In genomic region chr11:101226065-101226701, GRCm38 (mm10) we compare ENCODE assay signal across 8 mouse cellular contexts. TPM values are rescaled to one million over a fixed set of nuclear protein-coding genes. Genes with fewer than 3 reads are reported as not detected.
DNase-seq lines count a peak whose midpoint lies in the region; ATAC-seq and TF ChIP-seq lines count a peak whose summit lies in the region.

Ezh1 (minus strand) TSS chr11:101226463.

- H3K36me3 ChIP-seq in ES-Bruce4 (ENCODE audit: control insufficient read depth, insufficient read depth, low read length, poor library complexity, severe bottlenecking): no peaks in the 10 kb centered on the region
- H3K36me3 ChIP-seq in forebrain, embryonic 13.5 days (ENCODE audit: poor library complexity, severe bottlenecking): no peaks in the 10 kb centered on the region
- H3K36me3 ChIP-seq in heart, postnatal 0 days (replicated peaks; ENCODE audit: control insufficient read depth, insufficient read depth, low read length): no peaks in the 10 kb centered on the region
- no peaks in the 10 kb centered on the region for H3K36me3 ChIP-seq in liver, embryonic 15.5 days (replicated peaks)
- no peaks in the 10 kb centered on the region for H3K36me3 ChIP-seq in neural tube, embryonic 11.5 days (ENCODE audit: control insufficient read depth, insufficient read depth, low read length)
- H3K36me3 ChIP-seq in stomach, embryonic 16.5 days (ENCODE audit: control insufficient read depth, insufficient read depth, low read length): no peaks in the 10 kb centered on the region

- H3K9me3 ChIP-seq in ES-Bruce4 (replicated peaks; ENCODE audit: control insufficient read depth, insufficient read depth, low read length, poor library complexity, severe bottlenecking): no peaks in the 10 kb centered on the region
- no peaks in the 10 kb centered on the region for H3K9me3 ChIP-seq in forebrain, embryonic 13.5 days (replicated peaks)
- H3K9me3 ChIP-seq in heart, postnatal 0 days (replicated peaks; ENCODE audit: control insufficient read depth, low read length): no peaks in the 10 kb centered on the region
- no peaks in the 10 kb centered on the region for H3K9me3 ChIP-seq in liver, embryonic 15.5 days (replicated peaks)
- no peaks in the 10 kb centered on the region for H3K9me3 ChIP-seq in neural tube, embryonic 11.5 days (ENCODE audit: control insufficient read depth, low read length)
- no peaks in the 10 kb centered on the region for H3K9me3 ChIP-seq in stomach, embryonic 16.5 days (replicated peaks; ENCODE audit: control insufficient read depth, low read length)

- DNase-seq in heart, postnatal 0 days (ENCODE audit: low spot score): peak; percentile 69
- DNase-seq in kidney, postnatal 4 days: peak; percentile 92 to 95
- DNase-seq in neural tube, embryonic 11.5 days (ENCODE audit: low spot score): peak; percentile 86

- peak; percentile 51 for TF ChIP-seq CTCF in ES-Bruce4 (IDR thresholded peaks at IDR 0.05; ENCODE audit: low read depth, low read length)
- TF ChIP-seq CTCF in heart, postnatal 0 days (IDR thresholded peaks at IDR 0.05; ENCODE audit: low read depth): no peak

- 1% methylated on average over 54 of the region's 56 CpGs for WGBS in forebrain, embryonic 13.5 days
- under 1% methylated on average over 56 of the region's 56 CpGs for WGBS in heart, postnatal 0 days
- 1% methylated on average over 56 of the region's 56 CpGs for WGBS in liver, embryonic 15.5 days (ENCODE audit: insufficient replicate concordance)
- under 1% methylated on average over 56 of the region's 56 CpGs for WGBS in neural tube, embryonic 11.5 days
- under 1% methylated on average over 56 of the region's 56 CpGs for WGBS in stomach, embryonic 16.5 days

- peaks cover 1% of the 10 kb centered on the region for H3K4me1 ChIP-seq in ES-Bruce4 (ENCODE audit: control insufficient read depth, insufficient read depth, low read length)
- H3K4me1 ChIP-seq in forebrain, embryonic 13.5 days: peaks cover 29% of the 10 kb centered on the region
- no peaks in the 10 kb centered on the region for H3K4me1 ChIP-seq in heart, postnatal 0 days (ENCODE audit: control insufficient read depth, insufficient read depth)
- H3K4me1 ChIP-seq in liver, embryonic 15.5 days (replicated peaks): peaks cover 39% of the 10 kb centered on the region
- H3K4me1 ChIP-seq in neural tube, embryonic 11.5 days (ENCODE audit: control insufficient read depth, insufficient read depth, low read length): peaks cover 7% of the 10 kb centered on the region
- peaks cover 27% of the 10 kb centered on the region for H3K4me1 ChIP-seq in stomach, embryonic 16.5 days (ENCODE audit: control insufficient read depth, insufficient read depth, low read length)

- no peaks in the 10 kb centered on the region for H3K27me3 ChIP-seq in ES-Bruce4 (ENCODE audit: control insufficient read depth, insufficient read depth, low read length, poor library complexity, severe bottlenecking)
- peaks cover 12% of the 10 kb centered on the region; the same call in 1 of the 2 replicates for H3K27me3 ChIP-seq in forebrain, embryonic 13.5 days
- H3K27me3 ChIP-seq in heart, postnatal 0 days (ENCODE audit: control insufficient read depth, insufficient read depth, low read length): 0 out of 2 replicates have a peak, but pooled peaks cover 3% of the 10 kb centered on the region
- peaks cover 40% of the 10 kb centered on the region for H3K27me3 ChIP-seq in liver, embryonic 15.5 days
- H3K27me3 ChIP-seq in neural tube, embryonic 11.5 days (ENCODE audit: control insufficient read depth, insufficient read depth, low read length): no peaks in the 10 kb centered on the region
- no peaks in the 10 kb centered on the region for H3K27me3 ChIP-seq in stomach, embryonic 16.5 days (ENCODE audit: control insufficient read depth, insufficient read depth, low read length)

- peak within 1 kb of the TSS; percentile 79 for H3K9ac ChIP-seq in ES-Bruce4 (ENCODE audit: low read depth, poor library complexity, severe bottlenecking)
- peak within 1 kb of the TSS; percentile 90 for H3K9ac ChIP-seq in forebrain, embryonic 13.5 days
- peak within 1 kb of the TSS; percentile 83 for H3K9ac ChIP-seq in heart, postnatal 0 days (replicated peaks; ENCODE audit: low read depth, low read length)
- H3K9ac ChIP-seq in liver, embryonic 15.5 days: peak within 1 kb of the TSS; percentile 98
- peak within 1 kb of the TSS; percentile 69 for H3K9ac ChIP-seq in neural tube, embryonic 11.5 days (ENCODE audit: low read length)
- H3K9ac ChIP-seq in stomach, embryonic 16.5 days (ENCODE audit: low read length): peak within 1 kb of the TSS; percentile 95

- peak within 1 kb of the TSS; percentile 68 for H3K4me3 ChIP-seq in ES-Bruce4 (ENCODE audit: low read depth, low read length)
- H3K4me3 ChIP-seq in forebrain, embryonic 13.5 days: peak within 1 kb of the TSS; percentile 81
- H3K4me3 ChIP-seq in heart, postnatal 0 days (ENCODE audit: low read depth, low read length): peak within 1 kb of the TSS; percentile 89
- H3K4me3 ChIP-seq in liver, embryonic 15.5 days (replicated peaks): peak within 1 kb of the TSS; percentile 98
- peak within 1 kb of the TSS; percentile 78 for H3K4me3 ChIP-seq in neural tube, embryonic 11.5 days (ENCODE audit: low read depth, low read length)
- peak within 1 kb of the TSS; percentile 84 for H3K4me3 ChIP-seq in stomach, embryonic 16.5 days (replicated peaks; ENCODE audit: low read length)

- H3K4me2 ChIP-seq in forebrain, embryonic 13.5 days: peak within 1 kb of the TSS; percentile 98
- peak within 1 kb of the TSS; percentile 96 for H3K4me2 ChIP-seq in heart, postnatal 0 days (ENCODE audit: low read depth, low read length)
- H3K4me2 ChIP-seq in liver, embryonic 15.5 days: peak within 1 kb of the TSS; percentile 90
- peak within 1 kb of the TSS; percentile 92 for H3K4me2 ChIP-seq in neural tube, embryonic 11.5 days (ENCODE audit: low read depth)
- peak within 1 kb of the TSS; percentile 72 for H3K4me2 ChIP-seq in stomach, embryonic 16.5 days (ENCODE audit: low read depth, low read length)

- TF ChIP-seq POLR2A in ES-Bruce4 (IDR thresholded peaks at IDR 0.05; ENCODE audit: insufficient read depth, low read length): no peak

- peak; percentile 63; the same call in 1 of the 2 replicates for TF ChIP-seq EP300 in ES-Bruce4 (IDR thresholded peaks at IDR 0.05; ENCODE audit: insufficient read depth, low read depth, low read length)
- no peak for TF ChIP-seq EP300 in heart, postnatal 0 days (IDR thresholded peaks at IDR 0.05; ENCODE audit: low read depth)

- peak; percentile 78; the same call in 1 of the 2 replicates for ATAC-seq in cerebellum, adult (ENCODE audit: insufficient number of reproducible peaks, low FRiP score, low TSS enrichment)
- peak; percentile 94 for ATAC-seq in forebrain, embryonic 13.5 days
- peak; percentile 82 for ATAC-seq in heart, postnatal 0 days (ENCODE audit: insufficient read depth, low read depth)
- ATAC-seq in liver, embryonic 15.5 days (ENCODE audit: insufficient read depth): peak; percentile 96
- ATAC-seq in neural tube, embryonic 11.5 days (ENCODE audit: insufficient read depth, low FRiP score, low TSS enrichment): peak; percentile 72
- peak; percentile 94 for ATAC-seq in stomach, embryonic 16.5 days (ENCODE audit: insufficient read depth, low FRiP score)

- no peak within 1 kb of the TSS for H3K27ac ChIP-seq in ES-Bruce4 (ENCODE audit: insufficient read depth, low read length)
- H3K27ac ChIP-seq in forebrain, embryonic 13.5 days: no peak within 1 kb of the TSS
- peak within 1 kb of the TSS; percentile 81 for H3K27ac ChIP-seq in heart, postnatal 0 days (ENCODE audit: low read depth)
- peak within 1 kb of the TSS; percentile 89 for H3K27ac ChIP-seq in liver, embryonic 15.5 days (replicated peaks)
- H3K27ac ChIP-seq in neural tube, embryonic 11.5 days (ENCODE audit: low read depth, low read length): no peak within 1 kb of the TSS
- H3K27ac ChIP-seq in stomach, embryonic 16.5 days (ENCODE audit: low read length): peak within 1 kb of the TSS; percentile 89

RNA-seq across cellular contexts. Expression of gene Ezh1, which starts in this region (rescaled TPM):
- polyA plus RNA-seq in ES-Bruce4 (2011; ENCODE audit: insufficient read depth, insufficient read length, low read depth, missing spikeins): 42.8 and 49.9 TPM in 2 replicates
- polyA plus RNA-seq in forebrain, embryonic 13.5 days (2015; fragmentation: Nextera tagmentation; extraction: Ambion mirVana): 12.1 and 13.8 TPM in 2 replicates
- 12.0 and 16.4 TPM in 2 replicates for total RNA-seq in heart, postnatal 0 days (2014; rRNA removed; ENCODE audit: low replicate concordance)
- polyA plus RNA-seq in heart, postnatal 0 days (2015; fragmentation: Nextera tagmentation; extraction: Ambion mirVana): 12.1 and 13.1 TPM in 2 replicates
- polyA plus RNA-seq in liver, embryonic 15.5 days (2015; fragmentation: Nextera tagmentation; extraction: Ambion mirVana): 9.8 and 11.0 TPM in 2 replicates
- 11.2 and 12.4 TPM in 2 replicates for polyA plus RNA-seq in neural tube, embryonic 11.5 days (2014; fragmentation: Nextera tagmentation; extraction: Ambion mirVana)
- 18.5 and 21.8 TPM in 2 replicates for polyA plus RNA-seq in stomach, embryonic 16.5 days (2015; fragmentation: Nextera tagmentation; extraction: Ambion mirVana)

Comparison
In these comparisons a context has a peak if more than half of its experiments do, and no peak if none do; other contexts are left out.
1. H3K27ac ChIP-seq: peak in heart, postnatal 0 days (single experiment), liver, embryonic 15.5 days (single experiment) and stomach, embryonic 16.5 days (single experiment); none in ES-Bruce4 (single experiment), forebrain, embryonic 13.5 days (single experiment) and neural tube, embryonic 11.5 days (single experiment).
2. Peak in every context shown above with its lines, with median percentiles within 50 percentile points of each other: H3K4me3 ChIP-seq, H3K9ac ChIP-seq, ATAC-seq, H3K4me2 ChIP-seq and DNase-seq.